Mouse (Mus musculus) urinary bladder, postnatal 36 days (tissue): ENCODE data around the gene Erf.
A peak's percentile ranks its signal among the peaks of the same experiment; 100 is the strongest.

Experiments used
- DNase-seq, 2 experiments: peaks; one replicate each; pipeline ENCODE4 v3.0.0; 2022; ENCODE audit warnings: low spot score in 2 of 2, mixed read lengths in 1 of 2

Erf gene

DNA sequence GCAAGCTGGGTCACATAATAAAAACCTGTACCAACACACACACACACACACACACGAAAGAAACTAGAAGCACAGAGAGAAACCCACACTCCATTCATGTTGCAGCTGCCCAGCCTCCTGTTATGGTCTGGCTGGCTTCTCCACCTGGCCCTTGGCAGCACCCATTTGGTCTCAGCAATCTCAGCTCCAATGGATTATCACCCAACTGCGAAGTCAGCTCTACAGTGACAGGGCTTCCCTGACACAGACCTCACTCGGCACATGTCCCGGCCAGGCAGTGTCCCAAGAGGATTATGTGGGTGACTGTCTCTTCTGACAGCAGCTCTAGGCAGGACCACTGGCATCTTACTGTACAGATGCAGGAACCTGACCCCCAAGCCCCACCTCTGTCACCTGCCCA is 40.1 kb downstream of the Erf start:
- no peak for DNase-seq

DNA sequence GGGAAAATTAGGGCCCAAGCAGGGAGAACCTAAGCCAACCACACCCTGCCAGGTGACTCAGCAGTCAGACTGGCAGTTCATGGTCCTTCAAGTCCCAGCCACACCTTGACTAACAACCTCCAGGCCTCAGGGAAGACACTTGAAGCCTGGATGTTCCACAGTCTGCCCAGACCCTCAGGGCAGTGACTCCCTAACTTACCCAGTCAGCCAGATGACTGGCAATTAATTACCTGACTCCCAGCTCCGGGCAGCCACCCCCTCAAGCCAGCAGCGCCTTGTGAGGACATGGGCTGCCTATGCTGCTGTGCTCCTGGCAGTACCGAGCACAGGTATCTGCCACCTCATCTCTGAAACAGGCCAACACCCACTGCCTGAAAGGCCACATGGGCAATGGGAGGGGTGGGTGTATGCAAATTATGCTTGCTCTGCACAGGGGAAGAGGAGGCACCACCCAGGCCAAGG is 41.4 kb downstream of the Erf start:
- peak in 1 of 2 experiments; percentile 41 for DNase-seq

DNA sequence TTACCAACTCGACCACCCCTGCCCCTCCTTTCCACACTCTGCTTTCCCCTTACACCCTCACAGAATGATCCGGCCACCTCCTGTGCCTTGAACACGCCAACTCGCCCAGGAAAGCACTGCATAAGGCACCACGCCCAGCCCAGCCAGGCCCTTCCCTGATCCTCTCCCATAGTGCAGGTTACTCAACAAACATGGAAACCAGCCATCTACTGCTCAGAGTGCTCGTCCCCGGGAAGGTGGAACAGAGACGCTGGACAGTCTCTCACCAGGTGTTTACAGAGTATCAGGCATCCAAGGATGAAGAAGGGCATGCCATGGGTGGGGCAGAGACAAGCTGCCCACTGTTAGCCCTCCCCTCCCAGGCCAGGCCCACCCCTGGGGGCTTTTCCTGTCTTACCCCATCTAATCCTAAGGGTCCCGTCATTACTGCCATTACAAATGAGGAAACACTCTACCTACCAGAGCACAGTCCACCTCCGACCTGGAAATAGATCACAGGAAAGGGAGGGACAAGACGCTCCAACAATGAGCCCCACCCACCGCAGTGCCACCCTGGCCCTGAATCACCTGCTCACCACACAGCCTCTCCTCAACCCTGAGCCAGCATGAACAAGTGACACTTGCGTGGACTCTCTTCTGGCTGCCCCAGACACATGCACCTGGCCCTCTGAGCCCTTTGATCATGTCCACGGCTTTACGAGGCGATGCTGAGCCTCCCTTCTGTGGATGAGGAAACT is 44.3 kb downstream of the Erf start:
- DNase-seq = no peak

DNA sequence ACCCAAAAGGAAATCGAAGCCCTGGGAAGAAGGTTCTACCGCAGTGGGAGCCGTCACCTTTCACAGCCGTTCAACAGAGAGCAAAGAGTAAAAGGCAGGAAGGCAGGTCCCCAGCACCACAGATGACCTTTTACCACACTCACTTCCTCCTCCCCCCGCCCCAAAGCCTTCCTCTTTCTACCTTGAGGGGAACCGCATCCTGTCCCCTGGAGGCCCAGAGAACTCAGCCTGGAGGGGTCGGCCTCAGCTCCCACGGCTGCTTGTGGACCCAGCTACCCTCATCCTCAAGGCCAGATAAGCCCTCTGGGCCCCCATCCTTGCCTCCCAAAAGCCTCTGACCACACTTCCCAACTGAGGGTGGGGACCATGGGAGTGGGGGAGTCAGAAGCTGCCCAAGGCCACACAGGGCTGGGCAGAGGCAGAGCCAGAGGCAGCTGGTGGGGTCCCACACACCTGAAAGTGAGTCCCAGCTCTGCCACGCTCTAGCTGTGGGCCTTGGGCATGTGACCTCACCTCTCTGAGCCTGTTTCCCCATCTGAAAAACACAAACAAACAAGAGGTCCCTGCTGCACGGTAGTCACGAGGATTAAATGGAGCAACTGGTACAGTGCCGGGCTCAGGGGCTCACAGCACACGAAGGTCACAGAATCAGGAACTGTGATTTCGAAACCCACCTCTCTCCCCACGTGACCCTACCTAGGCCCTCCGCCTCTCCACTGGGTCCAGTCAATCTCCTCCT is 45.0 kb downstream of the Erf start:
- DNase-seq = no peak

DNA sequence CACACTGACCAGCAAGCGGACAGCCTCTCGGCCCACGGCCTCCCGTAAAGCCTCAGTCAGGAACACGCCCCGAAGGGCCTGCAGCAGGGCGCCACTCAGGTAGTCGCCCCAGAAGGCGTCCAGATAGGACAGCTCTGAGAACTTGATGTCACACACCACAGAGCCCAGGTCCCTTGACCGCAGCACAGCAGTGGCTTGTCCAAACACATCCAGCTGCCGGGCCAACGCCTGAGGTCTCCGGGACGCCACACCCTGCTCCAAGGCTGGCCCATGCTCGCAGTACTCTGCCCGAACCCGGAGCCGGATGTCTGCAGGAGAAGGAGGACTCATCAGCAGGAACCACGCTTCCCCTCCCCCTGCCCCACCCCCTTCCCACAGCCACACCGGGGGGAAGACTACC is 46.9 kb downstream of the Erf start:
- peak; percentile 54 to 67 for DNase-seq

DNA sequence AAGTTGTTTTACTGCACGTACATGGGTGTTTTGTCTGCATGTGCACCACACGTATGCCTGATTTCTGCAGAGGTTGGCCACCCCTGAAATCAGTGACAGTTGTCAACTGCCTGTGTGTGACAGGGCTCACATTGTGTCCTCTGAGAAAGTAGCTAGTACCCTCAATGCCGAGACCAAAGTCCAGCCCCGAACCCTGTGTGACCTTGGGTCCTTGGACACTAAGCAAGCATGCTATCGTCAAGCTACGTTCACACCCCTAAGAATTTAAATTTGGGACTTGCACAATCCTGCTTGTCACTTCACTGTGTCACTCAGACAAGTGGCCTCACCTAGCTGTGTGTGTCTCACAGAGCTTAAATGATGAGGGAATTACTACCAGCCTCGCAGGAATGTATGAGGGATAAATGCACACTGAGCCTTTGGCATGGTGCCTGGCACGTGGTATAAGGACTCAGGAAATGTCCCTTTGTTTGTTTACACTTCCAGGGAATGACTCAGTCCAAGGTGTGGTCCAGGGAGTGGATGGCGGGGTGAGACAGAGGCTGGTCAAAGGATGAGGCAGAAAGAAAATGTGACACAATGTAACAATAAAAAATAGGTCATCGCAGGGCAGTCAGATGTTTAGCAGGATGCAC is 53.1 kb downstream of the Erf start:
- DNase-seq = peak; percentile 51 to 58

DNA sequence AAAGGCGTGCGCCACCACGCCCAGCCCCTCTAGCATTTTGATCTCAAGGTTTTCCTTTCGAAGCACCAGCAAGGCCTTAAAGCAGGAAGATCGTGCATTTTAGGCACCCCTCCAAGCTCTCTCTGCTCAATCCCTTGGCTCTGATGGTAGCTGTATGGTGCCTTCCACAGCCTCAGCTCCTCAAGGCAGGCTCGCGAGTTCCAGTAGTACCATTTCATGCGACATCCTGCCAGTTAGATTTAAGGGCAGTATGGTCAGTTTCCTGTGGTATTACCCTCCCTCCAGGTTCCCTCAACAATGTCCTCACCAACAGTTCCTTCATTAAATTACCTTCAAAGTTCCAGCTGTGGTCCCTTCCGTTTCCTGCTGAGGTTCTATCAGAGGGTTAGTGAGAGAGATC is 54.5 kb downstream of the Erf start:
- DNase-seq = no peak

DNA sequence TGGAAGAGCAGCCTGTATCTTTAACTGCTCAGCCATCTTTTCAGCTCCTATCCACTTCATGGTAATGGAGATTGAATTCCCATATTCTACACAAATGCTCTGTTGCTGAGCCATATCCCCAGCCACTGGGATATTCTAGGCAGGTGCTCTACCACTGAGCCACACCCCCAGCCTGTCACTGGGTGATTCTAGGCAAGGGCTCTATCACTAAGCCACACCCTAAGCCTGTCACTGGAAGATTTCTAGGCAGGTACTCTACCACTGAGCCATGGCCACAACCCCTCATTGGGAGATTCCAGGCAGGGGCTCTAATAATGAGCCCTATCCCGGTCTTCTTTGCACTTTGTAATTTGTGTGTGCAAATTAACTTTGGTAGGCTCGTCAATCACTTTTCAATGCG is 55.4 kb downstream of the Erf start:
- DNase-seq = no peak
